Mouse (Mus musculus): ENCODE measurements around the gene Kera. TPM values are rescaled to one million over a fixed set of nuclear protein-coding genes. Genes with fewer than 3 reads are reported as not detected.

The Kera gene
- polyA plus RNA-seq, 1 experiment from 2014 or later, result not detected

DNA sequence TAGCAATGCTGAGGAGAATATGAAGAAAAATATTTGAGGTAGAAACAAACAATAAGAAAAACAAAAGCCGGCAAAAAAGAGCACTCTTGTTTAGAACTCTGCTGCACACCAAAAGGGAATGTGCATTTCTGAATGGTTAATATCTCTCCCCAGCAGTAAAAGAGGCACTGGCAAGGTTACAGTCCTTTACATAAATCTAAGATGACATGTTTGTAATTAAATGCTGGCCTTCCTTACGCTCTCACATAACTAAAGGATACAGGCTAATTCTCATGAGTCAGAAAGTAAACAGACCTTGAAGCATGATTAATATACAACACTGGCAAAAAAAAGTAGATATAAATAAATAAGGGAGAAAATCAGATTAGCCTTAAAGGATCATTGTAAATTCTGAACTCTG is 43.7 kb downstream of the Kera start:
- 67% methylated on average over 2 of the region's 2 CpGs for WGBS
- ATAC-seq (ENCODE audit: low FRiP score) (no peak), DNase-seq (ENCODE audit: low spot score) (no peak)
- Histone ChIP-seq H3K4me3 (replicated peaks; ENCODE audit: low read length) (no peak overlapping the region), H3K36me3 (replicated peaks; ENCODE audit: control insufficient read depth, insufficient read depth) (no peaks in the 10 kb centered on the region), H3K4me1 (replicated peaks; ENCODE audit: control insufficient read depth, insufficient read depth, low read length) (no peaks in the 10 kb centered on the region), H3K27ac (no peak overlapping the region), H3K9me3 (ENCODE audit: control insufficient read depth, low read length) (no peaks in the 10 kb centered on the region), H3K27me3 (ENCODE audit: control insufficient read depth, insufficient read depth, low read length) (no peaks in the 10 kb centered on the region), H3K9ac (no peak overlapping the region), H3K4me2 (replicated peaks) (no peak overlapping the region)

DNA sequence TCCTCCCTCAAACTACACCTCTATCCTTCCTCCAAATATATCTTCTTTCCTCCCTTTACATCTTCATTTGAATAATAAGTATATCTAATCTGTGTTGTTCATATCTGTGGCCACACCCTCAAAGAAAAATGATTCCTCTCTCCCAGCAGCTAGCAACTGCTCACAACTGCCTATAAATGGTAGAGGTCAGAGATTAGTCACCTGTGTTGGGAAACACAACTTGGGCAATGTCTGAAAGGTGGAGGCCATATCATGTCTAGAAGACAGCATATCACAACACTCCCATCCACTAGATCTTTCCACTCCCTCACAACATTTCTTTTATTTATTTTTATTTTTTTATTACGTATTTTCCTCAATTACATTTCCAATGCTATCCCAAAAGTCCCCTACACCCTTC is 52.8 kb downstream of the Kera start:
- H3K4me1 ChIP-seq (replicated peaks; ENCODE audit: control insufficient read depth, insufficient read depth, low read length), result no peaks in the 10 kb centered on the region
- DNase-seq (ENCODE audit: low spot score) (no peak), ATAC-seq (ENCODE audit: low FRiP score) (no peak)
- H3K4me3 ChIP-seq (replicated peaks; ENCODE audit: low read length), result no peak overlapping the region
- H3K9ac ChIP-seq, result no peak overlapping the region
- no peaks in the 10 kb centered on the region for H3K27me3 ChIP-seq (ENCODE audit: control insufficient read depth, insufficient read depth, low read length)
- no peaks in the 10 kb centered on the region for H3K9me3 ChIP-seq (ENCODE audit: control insufficient read depth, low read length)
- H3K27ac ChIP-seq, result no peak overlapping the region
- no peak overlapping the region for H3K4me2 ChIP-seq (replicated peaks)
- 86% methylated on average over 1 of the region's 1 CpGs for WGBS
- no peaks in the 10 kb centered on the region for H3K36me3 ChIP-seq (replicated peaks; ENCODE audit: control insufficient read depth, insufficient read depth)

Other genes with a start within 250 kb of the Kera start
- gene Dcn, start 127.3 kb upstream of the Kera start, polyA plus RNA-seq (2014; fragmentation: Nextera tagmentation; extraction: Ambion mirVana), result 113 and 139 TPM in 2 replicates
- gene Lum, start 41.8 kb upstream of the Kera start, polyA plus RNA-seq (2014; fragmentation: Nextera tagmentation; extraction: Ambion mirVana), result 29.3 and 41.5 TPM in 2 replicates
- 0.28 TPM in 1 of 2 replicates, not detected in the other for gene Epyc, start 37.2 kb downstream of the Kera start, polyA plus RNA-seq (2014; fragmentation: Nextera tagmentation; extraction: Ambion mirVana)
- gene Ccer1, start 86.2 kb downstream of the Kera start, polyA plus RNA-seq (2014; fragmentation: Nextera tagmentation; extraction: Ambion mirVana), result not detected in 2 replicates
- gene C030005K15Rik, start 119.9 kb downstream of the Kera start, polyA plus RNA-seq (2014; fragmentation: Nextera tagmentation; extraction: Ambion mirVana), result not detected in 2 replicates